Mouse (Mus musculus) lung, adult 2 months (tissue): ENCODE measurements at regions not wholly inside any gene's neighbourhood (a gene's known extent, or its start where the extent isn't known, plus 50 kb on each side); places are given as distances from the start of the nearest gene placed in this dataset.

Experiments
- CTCF ChIP-seq: fragments of 200-500 bp; IDR thresholded peaks from 2 replicates; pipeline ENCODE4 v1.5.1; 2011; ENCODE audit warnings: mild to moderate bottlenecking, low read length, control low read depth; ENCODE audit not compliant: insufficient read depth
- POLR2A ChIP-seq: fragments of 200-500 bp; IDR thresholded peaks from 2 replicates; pipeline ENCODE4 v1.6.1; 2011; ENCODE audit warnings: low read depth, mild to moderate bottlenecking, control low read depth, low read length, borderline replicate concordance; ENCODE audit errors: extremely low read depth

DNA sequence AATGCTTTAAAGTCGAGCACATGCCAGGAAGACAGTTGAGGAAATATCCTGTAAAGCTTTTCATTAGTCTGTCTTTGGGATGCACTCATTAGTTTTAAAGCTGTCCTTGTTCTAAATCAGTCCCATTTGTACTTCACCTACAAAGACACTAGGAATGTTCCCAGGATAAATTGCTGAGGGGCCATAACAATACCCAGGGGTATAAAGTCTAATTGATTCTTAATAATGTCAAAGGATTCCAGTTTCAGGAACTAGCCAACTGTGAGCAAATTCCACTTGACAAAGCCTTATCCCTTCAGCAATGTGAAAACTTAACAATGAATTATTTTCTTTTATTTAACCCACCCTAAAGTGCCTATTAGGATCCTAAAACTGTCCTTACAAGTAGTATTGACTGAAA is 267.7 kb upstream of the 1700008P02Rik start:
- TF ChIP-seq CTCF: no peak
- TF ChIP-seq POLR2A: no peak
